Mouse (Mus musculus): ENCODE results near the gene Fnip2. TPM values are rescaled to one million over a fixed set of nuclear protein-coding genes. Genes with fewer than 3 reads are reported as not detected.

Gene Fnip2
- total and polyA plus RNA-seq, 3 experiments: 0.21 to 0.71 (median 0.31) TPM

- no peak overlapping the region for H3K4me3 ChIP-seq (replicated peaks in 1 of 3; ENCODE audit: low read depth in 2 of 3, low read length in 2 of 3, poor library complexity in 1 of 3)
- no peak overlapping the region for H3K9ac ChIP-seq (ENCODE audit: insufficient read depth, low read depth)
- H3K27ac ChIP-seq (ENCODE audit: insufficient read depth, low read depth): no peak overlapping the region
- DNase-seq (ENCODE audit: extremely low read depth): no peak
- dilution Hi-C loops (cut with MboI; ENCODE audit: extremely low pct_ligation_motif_present, extremely low pct_unique_long_range_greater_than_20kb, low sequenced_read_pairs) (no loop called here), in situ Hi-C loops (cut with MboI; ENCODE audit: low pct_ligation_motif_present, low pct_unique_long_range_greater_than_20kb, low sequenced_read_pairs) (no loop called here)
- TF ChIP-seq ETS1 (conservative IDR thresholded peaks at IDR 0.05; ENCODE audit: low read depth, low read length) (no peak), HCFC1 (IDR thresholded peaks at IDR 0.05; ENCODE audit: low read depth, low read length) (no peak), CHD2 (IDR thresholded peaks at IDR 0.05; ENCODE audit: low read length) (no peak), ZKSCAN1 (IDR thresholded peaks at IDR 0.05; ENCODE audit: borderline replicate concordance, low read depth, low read length) (no peak)
- no peaks in the 10 kb centered on the region for H3K4me1 ChIP-seq (ENCODE audit: control insufficient read depth in 1 of 2, insufficient read depth in 2 of 2)
- no peaks in the 10 kb centered on the region for H3K27me3 ChIP-seq (replicated peaks)
- H3K79me2 ChIP-seq (replicated peaks; ENCODE audit: control insufficient read depth, extremely low read depth, insufficient read depth, poor library complexity, severe bottlenecking): no peaks in the 10 kb centered on the region
- H3K36me3 ChIP-seq (replicated peaks in 1 of 2; ENCODE audit: control insufficient read depth in 1 of 2, insufficient read depth in 1 of 2, low read length in 1 of 2): no peaks in the 10 kb centered on the region
- H3K4me2 ChIP-seq (ENCODE audit: insufficient read depth, low read depth, poor library complexity, severe bottlenecking): no peak overlapping the region
- H3K9me3 ChIP-seq (replicated peaks; ENCODE audit: low read length): no peaks in the 10 kb centered on the region
These were observed 152.5 kb downstream of the Fnip2 start for GRCm38 (mm10) chr3:79415081-79415480.

GRCm38 (mm10) chr3:79413492-79413891, 154.1 kb downstream of the Fnip2 start:
- no peaks in the 10 kb centered on the region for H3K4me1 ChIP-seq (ENCODE audit: control insufficient read depth in 1 of 2, insufficient read depth in 2 of 2)
- H3K79me2 ChIP-seq (replicated peaks; ENCODE audit: control insufficient read depth, extremely low read depth, insufficient read depth, poor library complexity, severe bottlenecking): no peaks in the 10 kb centered on the region
- H3K36me3 ChIP-seq (replicated peaks in 1 of 2; ENCODE audit: control insufficient read depth in 1 of 2, insufficient read depth in 1 of 2, low read length in 1 of 2): no peaks in the 10 kb centered on the region
- no peak overlapping the region for H3K9ac ChIP-seq (ENCODE audit: insufficient read depth, low read depth)
- in situ Hi-C loops (cut with MboI; ENCODE audit: low pct_ligation_motif_present, low pct_unique_long_range_greater_than_20kb, low sequenced_read_pairs) (no loop called here), dilution Hi-C loops (cut with MboI; ENCODE audit: extremely low pct_ligation_motif_present, extremely low pct_unique_long_range_greater_than_20kb, low sequenced_read_pairs) (no loop called here)
- no peaks in the 10 kb centered on the region for H3K27me3 ChIP-seq (replicated peaks)
- no peak overlapping the region for H3K4me2 ChIP-seq (ENCODE audit: insufficient read depth, low read depth, poor library complexity, severe bottlenecking)
- no peak for DNase-seq (ENCODE audit: extremely low read depth)
- H3K9me3 ChIP-seq (replicated peaks; ENCODE audit: low read length): no peaks in the 10 kb centered on the region
- TF ChIP-seq ZNF384 (IDR thresholded peaks at IDR 0.05; ENCODE audit: low read depth, low read length) (no peak), ZKSCAN1 (IDR thresholded peaks at IDR 0.05; ENCODE audit: borderline replicate concordance, low read depth, low read length) (no peak), KAT2A (IDR thresholded peaks at IDR 0.05; ENCODE audit: insufficient replicate concordance, low read length) (no peak), TBP (conservative IDR thresholded peaks at IDR 0.05; ENCODE audit: low read depth, low read length) (no peak), RCOR1 (conservative IDR thresholded peaks at IDR 0.05; ENCODE audit: low read depth, low read length) (no peak), USF1 (IDR thresholded peaks at IDR 0.05; ENCODE audit: low read depth, low read length) (no peak), MAZ (IDR thresholded peaks at IDR 0.05; ENCODE audit: low read depth, low read length) (no peak), SIN3A (IDR thresholded peaks at IDR 0.05; ENCODE audit: low read length) (no peak), GABPA (IDR thresholded peaks at IDR 0.05; ENCODE audit: insufficient replicate concordance, low read depth, low read length) (no peak), MEF2A (IDR thresholded peaks at IDR 0.05; ENCODE audit: borderline replicate concordance, low read depth, low read length) (no peak), BHLHE40 (IDR thresholded peaks at IDR 0.05; ENCODE audit: low read depth, low read length) (no peak), ELF1 (IDR thresholded peaks at IDR 0.05; ENCODE audit: low read depth, low read length) (no peak), JUN (IDR thresholded peaks at IDR 0.05; ENCODE audit: insufficient read depth, low read depth, low read length) (no peak), CHD1 (IDR thresholded peaks at IDR 0.05; ENCODE audit: low read depth, low read length) (no peak), ZC3H11A (IDR thresholded peaks at IDR 0.05; ENCODE audit: low read depth, low read length) (no peak), SMC3 (IDR thresholded peaks at IDR 0.05; ENCODE audit: low read depth, low read length) (no peak)
- no peak overlapping the region for H3K27ac ChIP-seq (ENCODE audit: insufficient read depth, low read depth)
- H3K4me3 ChIP-seq (replicated peaks in 1 of 3; ENCODE audit: low read depth in 2 of 3, low read length in 2 of 3, poor library complexity in 1 of 3): no peak overlapping the region

All from CH12.LX (cell line).